Mouse (Mus musculus): ENCODE results near the gene Ctnnd2.

DNA sequence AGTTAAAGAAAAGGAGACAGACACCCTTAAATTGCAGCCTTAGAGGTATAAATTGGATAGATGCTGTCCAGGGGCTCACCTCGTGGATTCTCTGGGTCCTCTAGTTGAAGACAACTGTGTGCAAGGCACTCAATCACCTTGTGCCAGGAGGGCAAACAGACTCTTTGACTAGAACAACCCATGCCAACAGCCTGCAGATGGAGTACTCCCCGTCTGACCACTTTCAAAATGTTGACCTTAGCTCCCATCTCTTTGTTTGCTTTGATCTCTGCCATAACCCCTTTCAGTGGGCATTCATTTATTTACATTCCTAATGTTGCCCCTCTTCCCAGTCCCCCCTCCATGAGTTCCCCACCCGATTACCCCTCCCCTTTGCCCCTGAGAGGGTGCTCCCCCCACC, 891.3 kb downstream of the Ctnnd2 start:
- TF ChIP-seq POLR2A (IDR thresholded peaks at IDR 0.05; ENCODE audit: extremely low read depth, insufficient read depth, low read length) (no peak), CTCF (IDR thresholded peaks at IDR 0.05; ENCODE audit: low read depth, low read length) (no peak)
